In the genomic region with DNA sequence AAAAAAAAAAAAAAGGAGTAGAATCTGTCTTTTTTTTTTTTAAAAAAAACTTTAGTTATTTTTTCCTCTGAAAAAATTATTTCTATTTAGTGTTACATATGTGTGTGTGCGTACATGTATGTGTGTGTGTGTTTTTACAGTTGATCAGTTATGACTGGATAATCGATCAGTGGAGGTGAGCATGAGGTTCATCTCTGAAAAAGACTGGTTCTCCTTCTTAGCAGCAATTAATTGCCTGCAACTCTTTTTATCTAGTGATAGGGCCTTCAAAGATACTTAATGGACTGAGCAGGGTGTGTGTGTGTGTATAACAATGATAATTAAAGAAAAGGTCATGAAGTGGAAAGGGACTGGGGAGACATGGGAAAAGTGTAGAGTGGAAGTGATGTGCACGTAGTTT, we compare ENCODE assay signal across 25 mouse cellular contexts. TPM values are rescaled to one million over a fixed set of nuclear protein-coding genes. Genes with fewer than 3 reads are reported as not detected.
DNase-seq lines count a peak whose midpoint lies in the region; TF ChIP-seq lines count a peak whose summit lies in the region.
"Had no signal": no experiment of that assay in that cellular context is flagged by ENCODE, and none has a peak within 500 bp of the region (broad histone marks: within the 10 kb centered on the region; RNA-seq: fewer than 3 reads in every experiment).

No protein-coding gene starts in this region.

- H3K36me3 ChIP-seq in MEL (ENCODE audit: control insufficient read depth in 1 of 2, insufficient read depth in 2 of 2, low read length in 2 of 2): peaks cover 10 to 13% of the 10 kb centered on the region in 2 experiments

- H3K9me3 ChIP-seq in MEL (replicated peaks; ENCODE audit: insufficient read depth, low read length): no peaks in the 10 kb centered on the region
- H3K9me3 ChIP-seq: G1E had no signal

- TF ChIP-seq EP300 in MEL (IDR thresholded peaks at IDR 0.05; ENCODE audit: low read depth in 1 of 2, low read length in 2 of 2): peak in 1 of 2 experiments; percentile 62; a peak in 3 of 4 replicates

- no peak for TF ChIP-seq CTCF in MEL (IDR thresholded peaks at IDR 0.05 in 2 of 3, conservative IDR thresholded peaks at IDR 0.05 in 1 of 3; ENCODE audit: control insufficient read depth in 1 of 3, insufficient read depth in 1 of 3, low read depth in 2 of 3, low read length in 3 of 3, poor library complexity in 1 of 3, severe bottlenecking in 1 of 3)

- no peaks in the 10 kb centered on the region for H3K27me3 ChIP-seq in MEL (ENCODE audit: control insufficient read depth in 1 of 2, insufficient read depth in 2 of 2, low read length in 2 of 2)
- H3K27me3 ChIP-seq: CH12.LX, Patski had no signal

- no peak for TF ChIP-seq RAD21 in MEL (IDR thresholded peaks at IDR 0.05; ENCODE audit: low read depth, low read length)

- intact Hi-C loops in heart, postnatal 25 days (cut with DNase I): no loop called here

- peaks cover 0 to 14% of the 10 kb centered on the region in 2 experiments; a peak in 2 of 4 replicates for H3K4me1 ChIP-seq in MEL (ENCODE audit: control insufficient read depth in 1 of 2, insufficient read depth in 2 of 2, low read length in 2 of 2)

- H3K4me3 ChIP-seq in MEL (ENCODE audit: control insufficient read depth in 1 of 2, insufficient read depth in 1 of 2, low read depth in 2 of 2, low read length in 2 of 2): peak overlapping the region in 1 of 2 experiments; percentile 44; a peak in 2 of 4 replicates

- no peak overlapping the region for H3K9ac ChIP-seq in MEL (ENCODE audit: control insufficient read depth, low read depth, low read length, poor library complexity, severe bottlenecking)

- H3K79me2 ChIP-seq in MEL (ENCODE audit: control insufficient read depth, insufficient read depth, low read length, poor library complexity): no peaks in the 10 kb centered on the region; the same call in 1 of the 2 replicates

- no peak overlapping the region for H3K27ac ChIP-seq in MEL (ENCODE audit: control insufficient read depth, low read depth, low read length)

- peak; percentile 52 for DNase-seq in MEL (ENCODE audit: low read depth, low spot score)
- DNase-seq in c-Kit-positive CD71-positive TER-119-negative erythroid progenitor cells, embryonic 14.5 days (ENCODE audit: low read depth): peak; percentile 3
- no peak for DNase-seq in c-Kit-positive CD71-positive TER-119-positive erythroid progenitor cells, embryonic 14.5 days (ENCODE audit: low spot score)
- DNase-seq in heart, postnatal 25 days (ENCODE audit: low spot score): no peak
- DNase-seq: adrenal gland, adult 2 months; adrenal gland, adult 8-10 months; adrenal gland, postnatal 10 days; adrenal gland, postnatal 14 days; adrenal gland, postnatal 25 days; adrenal gland, postnatal 36 days; B cell, adult 2 months; cerebellum, adult 11 months; cerebellum, adult 11-12 months; cerebellum, adult 18-20 months; cerebellum, adult 2 months; cerebellum, adult 8-10 months; cerebellum, adult 9-10 months had no signal

- TF ChIP-seq POLR2A in MEL (IDR thresholded peaks at IDR 0.05; ENCODE audit: control insufficient read depth in 1 of 2, insufficient read depth in 1 of 2, low read depth in 1 of 2, low read length in 2 of 2, poor library complexity in 1 of 2): no peak

TF ChIP-seq in MEL, 35 proteins besides CTCF, POLR2A, EP300 and RAD21:
- TF ChIP-seq NELFE (IDR thresholded peaks at IDR 0.05; ENCODE audit: low read depth, low read length) (no peak), E2F4 (IDR thresholded peaks at IDR 0.05; ENCODE audit: borderline replicate concordance, low read depth, low read length) (no peak), ZKSCAN1 (IDR thresholded peaks at IDR 0.05; ENCODE audit: low read depth, low read length) (no peak), ZC3H11A (IDR thresholded peaks at IDR 0.05; ENCODE audit: low read depth, low read length) (no peak), BHLHE40 (IDR thresholded peaks at IDR 0.05; ENCODE audit: borderline replicate concordance, low read depth, low read length) (no peak), POLR2AphosphoS5 (IDR thresholded peaks at IDR 0.05; ENCODE audit: borderline replicate concordance, low read depth, low read length) (no peak), SMC3 (IDR thresholded peaks at IDR 0.05; ENCODE audit: low read depth, low read length) (no peak), USF1 (IDR thresholded peaks at IDR 0.05; ENCODE audit: low read depth, low read length) (no peak), KAT2A (conservative IDR thresholded peaks at IDR 0.05; ENCODE audit: low read depth, low read length) (no peak), CHD2 (IDR thresholded peaks at IDR 0.05; ENCODE audit: low read length) (no peak), CHD1 (IDR thresholded peaks at IDR 0.05; ENCODE audit: low read depth, low read length) (no peak), ZNF384 (IDR thresholded peaks at IDR 0.05; ENCODE audit: low read depth, low read length) (peak; percentile 81), ZMIZ1 (IDR thresholded peaks at IDR 0.05; ENCODE audit: low read depth, low read length) (no peak), UBTF (IDR thresholded peaks at IDR 0.05; ENCODE audit: borderline replicate concordance, insufficient read depth, low read depth, low read length) (no peak), ELF1 (IDR thresholded peaks at IDR 0.05; ENCODE audit: low read depth, low read length) (no peak), ETS1 (IDR thresholded peaks at IDR 0.05; ENCODE audit: low read depth, low read length) (no peak; the same call in 1 of the 2 replicates), NRF1 (IDR thresholded peaks at IDR 0.05; ENCODE audit: insufficient read depth, low read depth, low read length, poor library complexity, severe bottlenecking) (no peak), GABPA (IDR thresholded peaks at IDR 0.05; ENCODE audit: low read depth, low read length) (no peak), POLR2AphosphoS2 (IDR thresholded peaks at IDR 0.05; ENCODE audit: low read length) (no peak), MXI1 (IDR thresholded peaks at IDR 0.05; ENCODE audit: low read depth, low read length) (peak; percentile 66), TAL1 (IDR thresholded peaks at IDR 0.05; ENCODE audit: low read length) (no peak), MAFK (IDR thresholded peaks at IDR 0.05; ENCODE audit: borderline replicate concordance, low read depth, low read length) (0 out of 2 replicates have a peak, but pooled peaks have one; percentile 2), MEF2A (IDR thresholded peaks at IDR 0.05; ENCODE audit: extremely low read depth, insufficient replicate concordance, low read depth, low read length, poor library complexity, severe bottlenecking) (no peak), USF2 (IDR thresholded peaks at IDR 0.05; ENCODE audit: borderline replicate concordance in 1 of 2, insufficient read depth in 1 of 2, low read depth in 1 of 2, low read length in 2 of 2) (no peak), SIN3A (IDR thresholded peaks at IDR 0.05; ENCODE audit: low read length) (no peak), MAZ (IDR thresholded peaks at IDR 0.05; ENCODE audit: low read depth, low read length) (no peak; the same call in 1 of the 2 replicates), MAX (IDR thresholded peaks at IDR 0.05; ENCODE audit: low read length) (peak; percentile 38), JUND (IDR thresholded peaks at IDR 0.05; ENCODE audit: low read depth, low read length) (no peak), GATA1 (IDR thresholded peaks at IDR 0.05; ENCODE audit: low read depth, low read length) (no peak), TCF12 (IDR thresholded peaks at IDR 0.05; ENCODE audit: low read depth, low read length) (peak; percentile 40; the same call in 1 of the 2 replicates), MYC (IDR thresholded peaks at IDR 0.05; ENCODE audit: low read depth, low read length) (no peak), TBP (IDR thresholded peaks at IDR 0.05; ENCODE audit: low read depth, low read length) (no peak), HCFC1 (IDR thresholded peaks at IDR 0.05; ENCODE audit: low read depth, low read length) (no peak), MYB (IDR thresholded peaks at IDR 0.05; ENCODE audit: low read depth, low read length) (0 out of 2 replicates have a peak, but pooled peaks have one; percentile 1), RCOR1 (IDR thresholded peaks at IDR 0.05; ENCODE audit: low read depth, low read length) (no peak)

RNA-seq across cellular contexts. Expression of gene Mlana, which starts 53.4 kb away (rescaled TPM):
- 0.27 and 0.69 TPM in 2 replicates for total RNA-seq in MEL (2012; rRNA removed)
- under 1 TPM in 1 of 2 experiments, not detected in 1; 0.78 TPM for polyA plus RNA-seq in MEL (2012; ENCODE audit: insufficient read depth in 1 of 2, insufficient read length in 2 of 2, low read depth in 1 of 2, low replicate concordance in 2 of 2, missing spikeins in 1 of 2)
- 1 to 10 TPM in 1 of 2 experiments, under 1 TPM in 1; 0.57 to 1.0 TPM for total RNA-seq in heart, postnatal 25 days (2021)
- total RNA-seq: adrenal gland, adult 18-20 months; adrenal gland, adult 2 months; adrenal gland, adult 8-10 months; adrenal gland, postnatal 10 days; adrenal gland, postnatal 14 days; adrenal gland, postnatal 25 days; adrenal gland, postnatal 36 days; adrenal gland, postnatal 4 days; CH12.LX; G1E had no signal
- polyA plus RNA-seq: activated CD4-positive, CD25-positive, alpha-beta regulatory T cell, adult 4 months; adrenal gland, adult 2 months; C2C12; CD4-positive, CD25-positive, alpha-beta regulatory T cell, adult 4 months; cerebellum, adult 2 months; G1E had no signal

RNA-seq across cellular contexts. Expression of gene 9930021J03Rik, which starts 54.8 kb away (rescaled TPM):
- total RNA-seq in MEL (2012; rRNA removed): 19.9 and 20.6 TPM in 2 replicates
- polyA plus RNA-seq in MEL (2012; ENCODE audit: insufficient read depth in 1 of 2, insufficient read length in 2 of 2, low read depth in 1 of 2, low replicate concordance in 2 of 2, missing spikeins in 1 of 2): 100 to 1,000 TPM in 1 of 2 experiments, 10 to 100 TPM in 1; 40.9 to 216 TPM
- 10 to 100 TPM; 10.1 to 14.7 TPM for total RNA-seq in heart, postnatal 25 days (2021)

Comparison
In these comparisons a context has a peak if more than half of its experiments do, and no peak if none do; other contexts are left out.
1. DNase-seq: peak in MEL (single experiment) and c-Kit-positive CD71-positive TER-119-negative erythroid progenitor cells, embryonic 14.5 days (single experiment); none in c-Kit-positive CD71-positive TER-119-positive erythroid progenitor cells, embryonic 14.5 days (single experiment) and heart, postnatal 25 days (single experiment).